20 mouse cellular contexts compared by ENCODE assay signal in genomic region chr16:37072354-37072753, GRCm38 (mm10).
"Had no signal": no experiment of that assay in that cellular context is flagged by ENCODE, and none has a peak within 500 bp of the region (broad histone marks: within the 10 kb centered on the region; RNA-seq: fewer than 3 reads in every experiment).

No protein-coding gene starts in this region.

- H3K4me3 ChIP-seq: liver, embryonic 15.5 days; lung, embryonic 15.5 days; megakaryocyte, embryonic 14.5 days; midbrain, embryonic 10.5 days; midbrain, embryonic 12.5 days; myocyte; neural tube, embryonic 13.5 days; neural tube, embryonic 15.5 days; stomach, embryonic 15.5 days had no signal

- H3K4me1 ChIP-seq: liver, embryonic 15.5 days; lung, embryonic 15.5 days; midbrain, embryonic 10.5 days; midbrain, embryonic 12.5 days; neural tube, embryonic 13.5 days; neural tube, embryonic 15.5 days; stomach, embryonic 15.5 days had no signal

- DNase-seq: liver, postnatal 0 days; lung, adult 2 months; lung, postnatal 4 days; midbrain, embryonic 14.5 days; right cerebral cortex, postnatal 14 days; thymus, adult 2 months; thymus, postnatal 25 days; thymus, postnatal 4 days had no signal

- H3K9me3 ChIP-seq: liver, embryonic 15.5 days; lung, embryonic 15.5 days; megakaryocyte, embryonic 14.5 days; midbrain, embryonic 10.5 days; midbrain, embryonic 12.5 days; neural tube, embryonic 13.5 days; neural tube, embryonic 15.5 days; stomach, embryonic 15.5 days had no signal

- ATAC-seq: liver, postnatal 0 days; lung, postnatal 0 days; midbrain, embryonic 16.5 days had no signal

- H3K27ac ChIP-seq: liver, embryonic 15.5 days; lung, embryonic 15.5 days; midbrain, embryonic 10.5 days; midbrain, embryonic 12.5 days; neural tube, embryonic 13.5 days; neural tube, embryonic 15.5 days; stomach, embryonic 15.5 days; stomach, postnatal 0 days had no signal

- H3K27me3 ChIP-seq: liver, embryonic 15.5 days; lung, embryonic 15.5 days; megakaryocyte, embryonic 14.5 days; midbrain, embryonic 12.5 days; neural tube, embryonic 13.5 days; neural tube, embryonic 15.5 days; stomach, embryonic 15.5 days had no signal

- H3K36me3 ChIP-seq: neural tube, embryonic 15.5 days; stomach, embryonic 15.5 days had no signal
